Mouse (Mus musculus): ENCODE measurements around the gene Col4a2.

The Col4a2 gene

DNA sequence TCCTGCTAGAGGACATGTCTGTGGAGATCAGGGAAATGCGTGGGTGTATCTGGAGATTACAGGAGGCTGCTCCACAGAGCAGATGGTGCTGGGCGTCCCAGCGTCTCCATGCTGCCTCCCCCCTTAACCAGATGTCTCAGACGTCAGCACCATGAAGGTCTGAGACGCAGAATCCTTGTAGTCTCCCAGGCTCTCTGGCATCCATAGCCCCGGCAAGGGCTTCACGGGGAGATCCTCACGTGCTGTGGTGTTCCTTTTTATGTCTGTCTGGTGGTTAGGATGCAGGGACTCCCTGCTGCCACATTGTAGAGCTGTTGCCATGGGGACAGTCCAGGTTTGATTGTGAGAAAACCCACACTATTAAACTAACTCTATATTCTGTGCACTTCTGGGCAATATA, 101.7 kb downstream of the Col4a2 start:
- DNase-seq (ENCODE audit: low spot score) = no peak

DNA sequence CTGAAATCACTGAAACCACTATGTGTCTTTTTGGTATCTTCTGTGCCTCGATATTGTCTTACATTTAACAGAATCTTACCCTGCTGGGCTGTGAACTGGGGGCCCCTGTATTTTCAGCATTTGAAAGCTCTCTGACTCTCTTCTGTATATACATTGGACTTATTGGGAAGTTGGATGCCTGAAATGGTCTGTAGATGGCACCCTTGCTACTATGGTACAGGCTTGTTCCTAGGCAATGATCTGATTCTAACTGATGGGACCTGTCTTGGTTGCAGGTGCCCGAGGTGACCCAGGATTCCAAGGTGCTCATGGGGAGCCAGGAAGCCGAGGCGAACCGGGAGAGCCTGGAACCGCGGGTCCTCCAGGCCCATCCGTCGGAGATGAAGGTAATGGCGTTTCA, 102.5 kb downstream of the Col4a2 start:
- no peak for DNase-seq (ENCODE audit: low spot score)

DNA sequence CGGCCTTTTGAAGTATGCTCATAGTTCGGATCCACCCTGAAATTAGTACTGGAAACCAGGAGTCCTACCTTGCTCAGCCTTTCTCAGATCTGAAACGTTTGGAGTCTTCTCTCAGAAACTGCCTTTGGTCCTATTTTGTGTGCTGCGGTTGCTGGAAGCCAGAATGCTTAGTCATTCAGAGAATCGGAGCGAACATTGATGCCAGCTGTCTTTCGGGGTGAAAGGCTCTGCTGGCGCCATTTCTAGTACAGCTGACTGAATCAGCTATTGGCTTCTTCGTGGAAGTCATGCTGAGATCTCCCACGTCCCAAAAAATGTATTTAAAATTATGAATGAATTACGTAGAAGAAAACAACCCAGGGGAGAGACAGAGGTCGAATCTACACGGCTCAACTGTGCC, 105.2 kb downstream of the Col4a2 start:
- no peak for DNase-seq (ENCODE audit: low spot score)

DNA sequence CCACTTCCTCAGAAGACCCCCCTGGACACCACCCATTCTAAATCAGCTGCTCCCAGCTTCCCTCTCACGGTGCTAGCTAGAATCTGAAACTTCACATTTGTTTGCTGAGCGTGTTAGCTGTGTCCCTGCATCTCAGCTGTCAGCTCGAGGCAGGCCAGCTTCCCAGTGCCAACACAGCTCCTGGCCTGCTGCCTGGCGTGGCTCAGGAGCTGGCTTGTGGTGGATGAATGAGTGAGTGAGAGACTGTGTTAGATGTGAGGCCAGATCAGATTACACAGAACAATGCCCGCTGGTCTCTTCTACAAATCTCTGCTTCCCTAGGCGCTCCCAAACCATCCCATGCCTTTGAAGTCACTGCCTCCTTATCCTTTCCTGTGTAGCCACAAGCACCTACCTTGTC, 106.6 kb downstream of the Col4a2 start:
- no peak for DNase-seq (ENCODE audit: low spot score)

DNA sequence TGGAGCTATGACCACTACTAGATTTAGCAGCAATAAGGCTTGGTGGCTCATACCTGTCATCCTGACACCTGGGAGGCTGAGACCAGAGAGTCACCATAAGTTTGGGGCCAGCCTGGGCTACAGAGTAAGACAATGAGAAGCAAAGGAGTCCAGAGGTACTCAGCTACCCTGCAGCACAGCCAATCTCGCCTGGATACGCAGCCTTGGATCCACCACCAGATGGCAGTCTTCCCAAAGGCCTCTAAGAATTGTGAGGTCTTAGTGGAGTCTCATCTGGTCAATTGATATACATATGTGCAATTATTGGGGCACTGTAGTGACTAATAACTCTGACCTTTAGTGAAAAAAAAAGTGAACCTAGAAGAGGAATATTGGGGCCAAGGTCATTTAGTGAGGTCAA, 107.0 kb downstream of the Col4a2 start:
- DNase-seq (ENCODE audit: low spot score) = peak; percentile 79

DNA sequence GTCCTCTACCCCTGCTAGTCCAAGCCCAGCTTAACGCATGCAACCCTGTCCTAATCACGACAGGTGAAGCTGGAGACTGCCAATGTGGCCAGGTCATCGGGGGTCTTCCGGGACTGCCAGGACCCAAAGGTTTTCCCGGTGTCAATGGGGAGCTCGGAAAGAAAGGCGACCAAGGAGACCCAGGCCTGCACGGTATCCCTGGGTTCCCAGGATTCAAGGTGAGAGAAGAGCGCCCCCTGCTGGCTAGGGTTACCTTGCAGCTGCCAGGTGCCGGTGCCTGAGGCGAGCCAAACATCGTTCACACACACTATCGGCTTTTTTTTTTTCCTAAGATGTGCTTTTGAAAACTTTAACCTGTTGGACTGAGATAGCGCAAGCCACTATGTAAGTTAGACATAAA, 108.5 kb downstream of the Col4a2 start:
- peak; percentile 74 for DNase-seq (ENCODE audit: low spot score)

DNA sequence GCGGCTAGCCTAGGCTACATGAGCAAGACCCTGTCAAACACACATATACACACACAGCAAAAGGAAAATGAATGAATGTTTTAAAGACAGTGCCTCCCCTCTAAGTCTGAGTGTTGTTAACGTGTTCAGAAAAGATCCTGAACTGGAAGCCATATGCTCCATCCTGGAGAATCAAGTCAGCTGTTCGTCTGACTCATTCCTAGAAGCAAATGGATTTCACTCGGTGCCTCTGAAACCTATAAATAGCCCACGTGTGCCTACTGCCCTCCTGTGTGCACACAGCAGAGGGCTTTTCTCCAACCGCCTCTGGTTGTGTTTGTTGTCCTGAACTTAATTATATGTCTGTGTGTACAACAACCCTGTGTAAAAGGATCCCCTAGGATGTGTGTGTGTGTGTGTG, 109.4 kb downstream of the Col4a2 start:
- DNase-seq (ENCODE audit: low spot score) = no peak

DNA sequence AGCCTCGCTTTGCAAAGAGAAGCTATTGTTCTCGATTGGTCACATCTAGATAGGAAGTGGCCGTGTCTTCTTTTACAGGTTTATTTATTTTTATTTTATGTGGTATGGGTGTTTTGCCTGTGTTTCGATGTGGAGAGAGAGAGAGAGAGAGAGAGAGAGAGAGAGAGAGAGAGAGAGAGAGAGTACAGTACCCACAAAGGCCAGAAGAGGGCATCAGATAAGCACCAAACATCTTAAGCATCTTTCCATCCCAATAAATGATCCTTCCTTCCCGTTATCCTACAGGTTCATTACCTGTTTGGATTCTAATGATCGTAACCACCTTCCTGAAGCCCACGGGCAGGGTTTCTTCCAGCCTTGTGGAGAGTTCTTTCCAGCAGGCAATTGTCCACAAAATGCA, 110.5 kb downstream of the Col4a2 start:
- no peak for DNase-seq (ENCODE audit: low spot score)

DNA sequence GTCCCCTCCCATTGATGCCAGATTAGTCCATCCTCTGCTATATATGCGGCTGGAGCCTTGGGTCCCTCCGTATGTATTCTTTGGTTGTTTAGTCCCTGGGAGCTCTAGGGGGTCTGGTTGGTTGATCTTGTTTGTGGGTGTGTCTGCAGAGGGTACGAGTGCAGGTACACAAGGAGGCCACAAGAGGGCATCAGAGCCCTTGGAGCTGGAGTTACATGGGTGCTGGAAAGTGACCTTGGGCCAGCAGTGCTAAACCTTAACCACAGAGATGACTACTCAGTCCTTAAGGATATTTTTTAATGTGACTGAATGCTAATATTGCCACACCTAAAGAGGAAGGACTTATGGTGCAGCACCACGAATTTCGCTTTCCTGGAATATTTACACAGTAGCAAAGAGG, 118.1 kb downstream of the Col4a2 start:
- DNase-seq (ENCODE audit: low spot score) = peak; percentile 47

DNA sequence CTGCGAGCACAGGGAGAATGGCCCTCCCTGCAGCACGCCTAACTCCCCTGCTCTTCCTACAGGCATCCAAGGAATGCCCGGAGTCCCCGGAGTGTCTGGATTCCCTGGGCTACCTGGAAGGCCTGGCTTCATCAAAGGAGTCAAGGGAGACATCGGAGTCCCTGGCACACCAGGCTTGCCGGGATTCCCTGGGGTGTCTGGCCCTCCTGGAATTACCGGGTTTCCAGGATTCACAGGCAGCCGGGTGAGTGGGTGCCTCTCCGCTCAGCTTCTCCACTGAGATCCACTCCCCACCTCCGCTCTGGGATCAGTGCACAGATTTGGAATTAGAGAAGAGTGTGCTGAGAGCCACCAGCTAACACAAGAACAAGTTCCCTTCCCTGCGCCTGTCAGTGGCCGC, 125.3 kb downstream of the Col4a2 start:
- DNase-seq (ENCODE audit: low spot score) = no peak

DNA sequence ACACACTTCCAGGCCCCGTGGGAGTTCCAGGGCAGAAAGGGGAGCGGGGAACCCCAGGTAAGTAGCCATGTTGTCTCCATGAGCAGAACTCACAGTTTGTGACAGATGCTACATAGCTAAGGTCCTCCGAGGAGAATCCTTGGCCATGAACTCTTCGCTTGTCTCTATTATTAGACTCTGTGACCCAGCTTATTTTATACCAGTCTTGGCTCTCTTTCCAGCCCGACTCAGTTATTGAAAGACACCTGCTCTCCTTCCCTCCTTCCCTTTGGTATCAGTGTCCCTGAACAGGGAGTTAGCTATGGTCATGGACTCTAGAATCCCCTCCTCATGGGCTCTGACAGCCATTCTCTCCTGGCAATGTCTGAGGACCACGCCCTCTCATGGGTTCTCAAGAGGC, 128.7 kb downstream of the Col4a2 start:
- no peak for DNase-seq (ENCODE audit: low spot score)

DNA sequence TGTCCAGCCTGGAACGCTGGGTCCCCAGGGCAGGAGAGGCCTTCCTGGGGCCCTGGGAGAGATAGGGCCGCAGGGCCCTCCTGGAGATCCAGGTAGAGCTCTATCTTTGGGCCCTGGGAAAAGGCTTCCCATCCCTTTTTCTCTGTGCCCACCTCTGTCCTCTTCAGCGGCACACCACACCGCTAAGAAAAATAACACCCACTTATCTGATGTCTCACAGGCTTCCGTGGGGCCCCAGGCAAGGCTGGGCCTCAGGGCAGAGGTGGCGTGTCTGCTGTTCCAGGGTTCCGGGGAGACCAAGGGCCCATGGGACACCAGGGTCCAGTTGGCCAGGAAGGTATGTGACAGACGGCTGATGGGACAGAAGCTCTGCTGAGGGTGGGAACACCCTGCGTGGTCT, 131.0 kb downstream of the Col4a2 start:
- DNase-seq (ENCODE audit: low spot score) = no peak

DNA sequence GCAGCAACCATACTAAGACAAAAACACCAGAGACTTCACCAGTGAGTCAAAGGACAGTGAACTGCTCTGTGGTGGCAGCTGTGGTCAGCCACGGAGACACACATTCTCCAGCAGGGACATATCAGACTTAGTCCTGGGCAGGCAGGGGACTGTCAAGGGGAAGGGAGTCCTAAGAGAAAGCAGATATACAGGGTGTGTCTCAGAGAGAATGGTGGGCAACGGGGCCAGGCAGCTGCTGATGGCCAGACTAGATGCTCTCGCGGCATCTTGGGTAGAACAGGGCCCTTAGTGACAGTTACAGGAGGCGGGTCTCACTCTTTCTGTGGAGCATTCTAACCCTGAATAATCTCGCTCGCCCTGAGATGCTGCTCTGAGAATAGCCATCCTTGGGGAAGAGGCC, 131.6 kb downstream of the Col4a2 start:
- no peak for DNase-seq (ENCODE audit: low spot score)

DNA sequence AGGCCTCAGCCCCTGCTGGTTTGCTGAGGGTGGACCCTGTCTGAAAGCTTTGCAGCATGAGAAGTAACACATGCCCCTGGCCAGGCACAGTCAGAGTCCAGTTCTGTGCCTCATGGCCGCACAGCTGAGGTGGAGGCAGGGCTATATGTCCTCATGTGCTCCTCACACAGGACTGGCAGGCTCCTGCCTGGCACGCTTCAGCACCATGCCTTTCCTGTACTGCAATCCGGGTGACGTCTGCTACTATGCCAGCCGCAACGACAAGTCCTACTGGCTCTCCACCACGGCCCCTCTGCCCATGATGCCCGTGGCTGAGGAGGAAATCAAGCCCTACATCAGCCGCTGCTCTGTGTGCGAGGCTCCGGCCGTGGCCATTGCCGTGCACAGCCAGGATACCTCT, 133.2 kb downstream of the Col4a2 start:
- no peak for DNase-seq (ENCODE audit: low spot score)

DNA sequence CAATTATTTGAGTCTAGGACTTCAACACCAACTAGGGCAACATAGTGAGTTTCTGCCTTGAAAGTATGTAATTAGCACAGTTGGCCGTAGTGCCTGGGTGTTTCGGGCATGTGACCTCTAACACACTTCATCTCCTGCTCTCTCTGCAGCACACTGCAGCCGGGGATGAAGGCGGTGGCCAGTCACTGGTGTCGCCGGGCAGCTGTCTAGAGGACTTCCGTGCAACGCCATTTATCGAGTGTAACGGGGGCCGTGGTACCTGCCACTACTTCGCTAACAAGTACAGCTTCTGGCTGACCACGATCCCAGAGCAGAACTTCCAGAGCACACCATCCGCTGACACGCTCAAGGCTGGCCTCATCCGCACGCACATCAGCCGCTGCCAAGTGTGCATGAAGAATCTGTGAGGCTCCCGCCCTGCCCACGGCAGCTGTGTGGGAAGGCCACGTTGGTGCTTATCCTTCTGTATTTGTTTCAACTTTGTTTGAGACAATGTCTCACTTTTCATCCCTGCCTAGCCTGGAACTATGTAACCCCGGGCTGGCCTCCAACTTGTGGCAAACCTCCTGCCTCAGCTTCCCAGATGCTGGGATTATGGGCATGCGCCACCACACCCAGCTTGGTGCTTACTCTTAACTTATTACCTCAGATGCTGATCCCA, 135.4 kb downstream of the Col4a2 start:
- no peak for DNase-seq (ENCODE audit: low spot score)

DNA sequence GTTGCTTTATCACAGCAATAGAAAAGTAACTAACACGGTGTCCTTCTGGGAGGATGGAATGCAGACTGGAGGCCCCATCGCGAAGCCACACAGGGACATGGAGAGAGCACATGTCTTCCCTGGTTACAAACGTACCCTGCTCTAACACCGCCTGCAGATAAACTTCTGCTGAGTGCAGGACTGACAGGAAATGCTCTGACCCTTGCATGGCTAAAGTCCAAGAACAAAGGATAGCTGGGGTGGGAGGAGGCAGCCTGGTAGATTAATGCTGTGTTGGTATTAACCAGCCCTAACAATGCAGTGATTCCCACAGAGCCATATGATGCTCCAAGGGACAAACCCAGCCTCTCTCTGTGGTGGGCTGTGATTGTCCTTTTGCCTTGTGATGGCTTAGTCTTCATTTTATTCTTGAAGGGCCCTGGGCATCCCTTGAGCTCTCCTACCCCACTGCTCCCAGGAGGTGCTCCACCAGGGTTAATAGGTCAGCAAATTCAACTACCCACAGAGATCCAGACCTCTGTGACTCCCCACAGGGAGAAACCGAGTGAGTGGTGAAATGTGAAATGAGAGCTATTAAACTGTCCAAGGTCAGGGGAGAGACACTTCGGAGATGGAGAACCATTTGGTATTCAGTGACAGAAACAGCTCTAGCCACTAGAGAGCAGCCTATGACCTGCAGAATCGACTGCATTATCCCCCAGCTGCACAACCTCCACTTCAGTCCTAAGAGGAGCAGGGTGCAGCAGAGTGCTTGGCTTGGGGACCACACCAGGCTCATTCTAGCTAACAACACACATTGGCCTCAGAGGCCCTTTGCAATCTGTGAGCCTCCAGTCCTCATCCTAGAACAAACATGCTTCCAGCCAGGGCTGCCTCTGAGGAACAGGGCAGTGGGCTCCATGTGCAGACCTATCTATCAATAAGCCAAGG, 137.8 kb downstream of the Col4a2 start:
- peak; percentile 77 for DNase-seq (ENCODE audit: low spot score)

DNA sequence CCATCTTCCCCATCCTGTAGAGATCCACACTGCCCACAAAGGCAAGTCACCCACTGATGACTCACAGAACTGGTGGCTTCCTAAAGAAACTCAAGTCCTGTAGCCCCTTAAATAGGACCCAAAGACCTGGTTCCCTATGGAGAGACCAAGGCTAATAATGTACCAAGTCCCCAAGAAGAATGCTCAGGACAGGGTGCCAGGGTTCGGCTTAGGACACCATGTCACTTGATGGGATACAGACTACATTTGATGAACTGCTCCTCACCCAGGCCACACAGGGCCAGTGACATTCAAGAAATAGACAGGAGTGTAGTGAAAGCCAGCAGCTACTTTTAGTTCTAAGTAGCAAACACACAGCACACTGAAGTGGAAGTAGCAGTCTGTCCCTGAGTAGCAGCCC, 139.5 kb downstream of the Col4a2 start:
- DNase-seq (ENCODE audit: low spot score) = no peak

DNA sequence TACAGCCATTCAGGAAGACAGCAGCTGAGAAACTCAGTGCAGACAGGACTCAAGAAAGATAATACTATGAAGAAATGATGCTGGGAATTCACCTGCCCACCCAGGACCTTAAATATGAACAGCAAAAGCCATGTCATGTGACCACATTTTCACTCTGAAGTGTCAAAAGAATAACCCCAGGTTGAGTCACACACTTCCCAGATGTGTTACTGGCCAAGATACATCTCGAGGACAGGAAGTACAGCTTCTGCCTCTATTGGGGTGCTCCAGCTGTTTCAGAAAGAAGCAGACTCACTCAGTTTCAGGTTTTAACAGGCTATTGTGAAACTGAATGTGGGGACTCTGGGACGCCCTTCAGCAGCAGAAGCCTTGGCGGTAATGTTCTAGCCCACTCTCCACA, 140.0 kb downstream of the Col4a2 start:
- no peak for DNase-seq (ENCODE audit: low spot score)

DNA sequence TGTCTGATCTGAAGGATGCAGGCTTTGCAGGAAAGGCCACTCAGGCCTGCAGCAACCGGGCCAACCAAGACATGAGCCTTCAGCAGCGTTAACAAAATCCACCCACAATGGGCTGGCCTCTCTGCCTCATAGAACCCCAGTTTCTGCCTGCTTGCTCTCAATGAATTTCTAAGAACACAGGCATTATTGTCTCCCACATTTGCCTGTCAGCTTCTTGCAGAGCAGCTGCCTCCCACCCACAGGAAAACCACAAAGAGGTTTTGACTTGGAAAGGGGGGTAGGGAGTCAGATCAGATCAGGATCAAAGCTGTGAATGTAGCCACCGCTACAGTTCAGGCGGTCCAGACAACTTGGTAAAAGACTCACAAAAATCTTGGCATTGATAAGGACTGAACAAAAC, 140.4 kb downstream of the Col4a2 start:
- DNase-seq (ENCODE audit: low spot score) = no peak

DNA sequence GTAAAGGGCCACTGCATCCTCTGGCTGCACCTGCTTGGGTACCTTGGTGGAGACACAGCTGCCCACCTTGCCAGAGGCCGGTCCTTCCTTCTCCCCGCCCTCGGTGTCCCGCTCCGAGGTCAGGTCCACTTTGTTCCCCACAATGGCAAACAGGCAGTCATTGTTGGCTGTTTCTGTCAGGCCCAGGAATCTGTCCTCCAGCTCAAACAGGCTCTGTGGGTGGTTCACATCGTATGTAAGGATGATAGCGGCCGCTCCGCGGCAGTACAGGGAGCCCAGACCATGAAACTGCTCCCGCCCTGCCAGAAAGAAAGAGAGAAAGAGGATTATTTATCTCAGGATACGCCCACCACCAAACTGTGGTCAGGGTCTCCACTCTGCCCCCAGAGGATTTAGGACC, 141.6 kb downstream of the Col4a2 start:
- no peak for DNase-seq (ENCODE audit: low spot score)

DNA sequence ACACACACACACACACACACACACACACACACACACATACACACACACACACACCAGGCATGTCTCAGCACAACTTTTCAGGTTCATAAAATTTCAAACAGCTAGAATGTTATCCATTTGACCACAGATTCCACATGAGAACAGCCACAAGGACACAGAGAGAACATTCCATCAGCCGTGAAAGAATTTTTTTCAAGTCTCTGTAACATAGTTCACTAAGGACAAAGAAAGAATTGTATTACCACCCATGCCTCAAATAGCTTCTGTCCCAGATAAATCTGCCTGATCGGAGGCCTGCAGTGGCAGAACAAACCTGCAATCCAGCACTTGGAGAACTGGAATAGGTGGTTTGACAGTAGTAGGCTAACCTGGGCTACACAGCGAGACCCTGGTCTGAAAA, 144.7 kb downstream of the Col4a2 start:
- DNase-seq (ENCODE audit: low spot score) = no peak

DNA sequence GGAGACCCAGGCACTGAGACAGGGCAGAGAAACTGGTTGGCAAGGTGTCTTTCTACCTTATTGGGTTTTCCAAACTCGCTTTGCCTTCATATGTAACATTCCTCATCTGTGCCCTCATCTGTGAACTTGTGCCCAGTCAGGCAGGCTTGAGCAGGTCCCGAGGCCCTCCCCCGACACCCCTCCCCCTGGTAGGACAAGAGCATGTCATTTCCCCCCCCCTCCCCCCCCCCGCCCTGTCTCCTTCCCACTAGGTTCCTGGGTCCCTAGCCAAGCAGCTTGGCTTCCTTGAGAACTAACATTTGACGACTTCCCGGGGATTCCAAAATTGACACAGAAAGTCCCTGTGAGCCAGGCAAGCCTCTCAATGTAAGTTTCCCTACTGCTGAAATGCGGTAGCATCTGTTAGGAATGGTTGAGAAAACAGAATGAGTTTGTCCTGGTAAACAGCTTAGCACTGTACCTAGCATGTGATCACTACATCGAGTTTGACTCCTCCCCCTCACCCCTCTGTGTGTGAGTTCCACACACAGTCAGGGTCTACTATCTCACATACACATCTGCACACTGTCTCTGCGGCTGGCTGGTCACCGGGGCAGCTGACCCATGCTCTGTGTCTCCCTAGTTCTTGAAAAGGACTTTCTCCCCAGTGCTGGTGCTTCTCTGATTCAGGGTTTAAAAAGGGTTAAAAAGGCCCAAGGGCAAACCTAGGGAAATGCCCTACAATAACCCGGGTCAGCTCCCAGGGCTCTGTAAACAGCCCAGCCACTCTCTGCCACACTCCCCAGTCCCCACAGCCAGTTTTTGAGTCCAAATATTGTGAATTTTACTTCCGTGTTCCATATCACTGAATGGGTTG, 145.6 kb downstream of the Col4a2 start:
- no peak for DNase-seq (ENCODE audit: low spot score)

DNA sequence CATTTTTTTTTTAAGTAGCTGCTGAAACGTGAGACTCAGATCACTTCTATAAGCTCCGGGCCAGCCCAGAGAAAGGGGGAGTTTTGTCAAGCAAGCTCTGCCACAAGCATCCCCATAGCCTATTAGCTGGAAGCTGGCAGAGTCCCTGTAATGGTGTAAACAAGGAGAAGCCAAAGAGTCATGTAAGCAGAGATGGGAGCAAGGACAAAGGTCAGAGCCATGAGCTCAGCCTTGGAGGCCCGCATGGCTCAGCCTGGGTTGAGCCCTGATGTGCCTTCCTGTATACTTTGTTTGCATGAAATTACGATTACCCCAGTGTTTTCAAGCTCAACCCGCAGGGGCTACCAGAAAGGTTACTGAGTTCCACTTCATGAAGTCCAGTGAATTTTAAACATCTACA, 146.4 kb downstream of the Col4a2 start:
- DNase-seq (ENCODE audit: low spot score) = peak; percentile 57

Measured in embryo, embryonic 10 days (tissue).